Mouse (Mus musculus): Measurements from ENCODE around the gene Npdc1. TPM values are rescaled to one million over a fixed set of nuclear protein-coding genes. Genes with fewer than 3 reads are reported as not detected.

Gene Npdc1
- 94.7 TPM for polyA plus RNA-seq (2014; fragmentation: Illumina TruSeq; extraction: RNeasy Lipid Tissue Mini Kit (QIAGEN cat#74804); ENCODE audit: low read depth, low replicate concordance)

GRCm38 (mm10) chr2:25399051-25399450 is at the start of gene Npdc1:
Gene Npdc1 (plus strand): TSS chr2:25399351.

GRCm38 (mm10) chr2:25356208-25357079 is 42.7 kb upstream of the Npdc1 start, which contains the start of gene Dpp7:
Gene Dpp7 (minus strand): TSS chr2:25356359.

GRCm38 (mm10) chr2:25365091-25365761 is 33.9 kb upstream of the Npdc1 start, which contains the start of gene Uap1l1:
Gene Uap1l1 (minus strand): TSS chr2:25365682.

GRCm38 (mm10) chr2:25371764-25372643 is 27.1 kb upstream of the Npdc1 start, which contains the start of gene Sapcd2:
Gene Sapcd2 (plus strand): TSS chr2:25372321.

GRCm38 (mm10) chr2:25395721-25396596 is 3.2 kb upstream of the Npdc1 start, which contains the start of gene Entpd2:
Gene Entpd2 (plus strand): TSS chr2:25395874.

GRCm38 (mm10) chr2:25422587-25423410 is 23.6 kb downstream of the Npdc1 start, which contains the start of gene Fut7:
Gene Fut7 (plus strand): TSS chr2:25423267.

GRCm38 (mm10) chr2:25428442-25429236 is 29.5 kb downstream of the Npdc1 start, which contains the start of gene Abca2:
Gene Abca2 (plus strand): TSS chr2:25428703.

GRCm38 (mm10) chr2:25456205-25456953 is 57.2 kb downstream of the Npdc1 start, which contains the start of gene Clic3:
Gene Clic3 (plus strand): TSS chr2:25456838.

Other genes starting within 250 kb of the Npdc1 start
- 6.2 TPM for gene Nrarp, start 218.6 kb upstream of the Npdc1 start, polyA plus RNA-seq (2014; fragmentation: Illumina TruSeq; extraction: RNeasy Lipid Tissue Mini Kit (QIAGEN cat#74804); ENCODE audit: low read depth, low replicate concordance)
- 24.7 TPM for gene Tor4a, start 202.5 kb upstream of the Npdc1 start, polyA plus RNA-seq (2014; fragmentation: Illumina TruSeq; extraction: RNeasy Lipid Tissue Mini Kit (QIAGEN cat#74804); ENCODE audit: low read depth, low replicate concordance)
- 43.3 TPM for gene Nelfb, start 187.9 kb upstream of the Npdc1 start, polyA plus RNA-seq (2014; fragmentation: Illumina TruSeq; extraction: RNeasy Lipid Tissue Mini Kit (QIAGEN cat#74804); ENCODE audit: low read depth, low replicate concordance)
- gene Stpg3, start 184.7 kb upstream of the Npdc1 start, polyA plus RNA-seq (2014; fragmentation: Illumina TruSeq; extraction: RNeasy Lipid Tissue Mini Kit (QIAGEN cat#74804); ENCODE audit: low read depth, low replicate concordance) = 1.8 TPM
- gene Fam166a, start 180.6 kb upstream of the Npdc1 start, polyA plus RNA-seq (2014; fragmentation: Illumina TruSeq; extraction: RNeasy Lipid Tissue Mini Kit (QIAGEN cat#74804); ENCODE audit: low read depth, low replicate concordance) = 6.7 TPM
- 224 TPM for gene Tubb4b, start 174.6 kb upstream of the Npdc1 start, polyA plus RNA-seq (2014; fragmentation: Illumina TruSeq; extraction: RNeasy Lipid Tissue Mini Kit (QIAGEN cat#74804); ENCODE audit: low read depth, low replicate concordance)
- gene Slc34a3, start 165.0 kb upstream of the Npdc1 start, polyA plus RNA-seq (2014; fragmentation: Illumina TruSeq; extraction: RNeasy Lipid Tissue Mini Kit (QIAGEN cat#74804); ENCODE audit: low read depth, low replicate concordance) = not detected
- not detected for gene Rnf224, start 162.6 kb upstream of the Npdc1 start, polyA plus RNA-seq (2014; fragmentation: Illumina TruSeq; extraction: RNeasy Lipid Tissue Mini Kit (QIAGEN cat#74804); ENCODE audit: low read depth, low replicate concordance)
- 6.8 TPM for gene Rnf208, start 157.1 kb upstream of the Npdc1 start, polyA plus RNA-seq (2014; fragmentation: Illumina TruSeq; extraction: RNeasy Lipid Tissue Mini Kit (QIAGEN cat#74804); ENCODE audit: low read depth, low replicate concordance)
- 0.38 TPM for gene Cysrt1, start 156.9 kb upstream of the Npdc1 start, polyA plus RNA-seq (2014; fragmentation: Illumina TruSeq; extraction: RNeasy Lipid Tissue Mini Kit (QIAGEN cat#74804); ENCODE audit: low read depth, low replicate concordance)
- gene AL732309.1, start 152.5 kb upstream of the Npdc1 start, polyA plus RNA-seq (2014; fragmentation: Illumina TruSeq; extraction: RNeasy Lipid Tissue Mini Kit (QIAGEN cat#74804); ENCODE audit: low read depth, low replicate concordance) = 13.6 TPM
- gene Tmem203, start 143.9 kb upstream of the Npdc1 start, polyA plus RNA-seq (2014; fragmentation: Illumina TruSeq; extraction: RNeasy Lipid Tissue Mini Kit (QIAGEN cat#74804); ENCODE audit: low read depth, low replicate concordance) = 27.6 TPM
- 11.7 TPM for gene Tprn, start 136.7 kb upstream of the Npdc1 start, polyA plus RNA-seq (2014; fragmentation: Illumina TruSeq; extraction: RNeasy Lipid Tissue Mini Kit (QIAGEN cat#74804); ENCODE audit: low read depth, low replicate concordance)
- gene Ssna1, start 126.9 kb upstream of the Npdc1 start, polyA plus RNA-seq (2014; fragmentation: Illumina TruSeq; extraction: RNeasy Lipid Tissue Mini Kit (QIAGEN cat#74804); ENCODE audit: low read depth, low replicate concordance) = 57.4 TPM
- 70.9 TPM for gene Anapc2, start 126.9 kb upstream of the Npdc1 start, polyA plus RNA-seq (2014; fragmentation: Illumina TruSeq; extraction: RNeasy Lipid Tissue Mini Kit (QIAGEN cat#74804); ENCODE audit: low read depth, low replicate concordance)
- 2.1 TPM for gene Tmem210, start 111.2 kb upstream of the Npdc1 start, polyA plus RNA-seq (2014; fragmentation: Illumina TruSeq; extraction: RNeasy Lipid Tissue Mini Kit (QIAGEN cat#74804); ENCODE audit: low read depth, low replicate concordance)
- gene Lrrc26, start 109.4 kb upstream of the Npdc1 start, polyA plus RNA-seq (2014; fragmentation: Illumina TruSeq; extraction: RNeasy Lipid Tissue Mini Kit (QIAGEN cat#74804); ENCODE audit: low read depth, low replicate concordance) = 2.9 TPM
- not detected for gene Grin1, start 80.2 kb upstream of the Npdc1 start, polyA plus RNA-seq (2014; fragmentation: Illumina TruSeq; extraction: RNeasy Lipid Tissue Mini Kit (QIAGEN cat#74804); ENCODE audit: low read depth, low replicate concordance)
- gene Man1b1, start 67.0 kb upstream of the Npdc1 start, polyA plus RNA-seq (2014; fragmentation: Illumina TruSeq; extraction: RNeasy Lipid Tissue Mini Kit (QIAGEN cat#74804); ENCODE audit: low read depth, low replicate concordance) = 44.1 TPM
- 15.5 TPM for gene Dpp7, start 43.0 kb upstream of the Npdc1 start, polyA plus RNA-seq (2014; fragmentation: Illumina TruSeq; extraction: RNeasy Lipid Tissue Mini Kit (QIAGEN cat#74804); ENCODE audit: low read depth, low replicate concordance)
- gene Uap1l1, start 33.7 kb upstream of the Npdc1 start, polyA plus RNA-seq (2014; fragmentation: Illumina TruSeq; extraction: RNeasy Lipid Tissue Mini Kit (QIAGEN cat#74804); ENCODE audit: low read depth, low replicate concordance) = 26.4 TPM
- 1.5 TPM for gene Sapcd2, start 27.0 kb upstream of the Npdc1 start, polyA plus RNA-seq (2014; fragmentation: Illumina TruSeq; extraction: RNeasy Lipid Tissue Mini Kit (QIAGEN cat#74804); ENCODE audit: low read depth, low replicate concordance)
- gene Entpd2, start 3.5 kb upstream of the Npdc1 start, polyA plus RNA-seq (2014; fragmentation: Illumina TruSeq; extraction: RNeasy Lipid Tissue Mini Kit (QIAGEN cat#74804); ENCODE audit: low read depth, low replicate concordance) = 47.9 TPM
- gene Fut7, start 23.9 kb downstream of the Npdc1 start, polyA plus RNA-seq (2014; fragmentation: Illumina TruSeq; extraction: RNeasy Lipid Tissue Mini Kit (QIAGEN cat#74804); ENCODE audit: low read depth, low replicate concordance) = 0.61 TPM
- 204 TPM for gene Abca2, start 29.4 kb downstream of the Npdc1 start, polyA plus RNA-seq (2014; fragmentation: Illumina TruSeq; extraction: RNeasy Lipid Tissue Mini Kit (QIAGEN cat#74804); ENCODE audit: low read depth, low replicate concordance)
- 34.4 TPM for gene Clic3, start 57.5 kb downstream of the Npdc1 start, polyA plus RNA-seq (2014; fragmentation: Illumina TruSeq; extraction: RNeasy Lipid Tissue Mini Kit (QIAGEN cat#74804); ENCODE audit: low read depth, low replicate concordance)
- 79.8 TPM for gene Paxx, start 61.7 kb downstream of the Npdc1 start, polyA plus RNA-seq (2014; fragmentation: Illumina TruSeq; extraction: RNeasy Lipid Tissue Mini Kit (QIAGEN cat#74804); ENCODE audit: low read depth, low replicate concordance)
- gene Ptgds, start 70.7 kb downstream of the Npdc1 start, polyA plus RNA-seq (2014; fragmentation: Illumina TruSeq; extraction: RNeasy Lipid Tissue Mini Kit (QIAGEN cat#74804); ENCODE audit: low read depth, low replicate concordance) = 1,188 TPM
- gene Lcn12, start 94.6 kb downstream of the Npdc1 start, polyA plus RNA-seq (2014; fragmentation: Illumina TruSeq; extraction: RNeasy Lipid Tissue Mini Kit (QIAGEN cat#74804); ENCODE audit: low read depth, low replicate concordance) = 383 TPM
- gene Fbxw5, start 101.4 kb downstream of the Npdc1 start, polyA plus RNA-seq (2014; fragmentation: Illumina TruSeq; extraction: RNeasy Lipid Tissue Mini Kit (QIAGEN cat#74804); ENCODE audit: low read depth, low replicate concordance) = 74.6 TPM
- gene C8g, start 102.4 kb downstream of the Npdc1 start, polyA plus RNA-seq (2014; fragmentation: Illumina TruSeq; extraction: RNeasy Lipid Tissue Mini Kit (QIAGEN cat#74804); ENCODE audit: low read depth, low replicate concordance) = 7.2 TPM
- 15.6 TPM for gene Traf2, start 147.6 kb downstream of the Npdc1 start, polyA plus RNA-seq (2014; fragmentation: Illumina TruSeq; extraction: RNeasy Lipid Tissue Mini Kit (QIAGEN cat#74804); ENCODE audit: low read depth, low replicate concordance)
- 250 TPM for gene Edf1, start 158.5 kb downstream of the Npdc1 start, polyA plus RNA-seq (2014; fragmentation: Illumina TruSeq; extraction: RNeasy Lipid Tissue Mini Kit (QIAGEN cat#74804); ENCODE audit: low read depth, low replicate concordance)
- gene Mamdc4, start 175.5 kb downstream of the Npdc1 start, polyA plus RNA-seq (2014; fragmentation: Illumina TruSeq; extraction: RNeasy Lipid Tissue Mini Kit (QIAGEN cat#74804); ENCODE audit: low read depth, low replicate concordance) = 1.1 TPM
- 65.3 TPM for gene Phpt1, start 175.9 kb downstream of the Npdc1 start, polyA plus RNA-seq (2014; fragmentation: Illumina TruSeq; extraction: RNeasy Lipid Tissue Mini Kit (QIAGEN cat#74804); ENCODE audit: low read depth, low replicate concordance)
- 1.7 TPM for gene Ajm1, start 182.4 kb downstream of the Npdc1 start, polyA plus RNA-seq (2014; fragmentation: Illumina TruSeq; extraction: RNeasy Lipid Tissue Mini Kit (QIAGEN cat#74804); ENCODE audit: low read depth, low replicate concordance)
- gene Rabl6, start 209.2 kb downstream of the Npdc1 start, polyA plus RNA-seq (2014; fragmentation: Illumina TruSeq; extraction: RNeasy Lipid Tissue Mini Kit (QIAGEN cat#74804); ENCODE audit: low read depth, low replicate concordance) = 69.7 TPM
- 7.2 TPM for gene Ccdc183, start 218.3 kb downstream of the Npdc1 start, polyA plus RNA-seq (2014; fragmentation: Illumina TruSeq; extraction: RNeasy Lipid Tissue Mini Kit (QIAGEN cat#74804); ENCODE audit: low read depth, low replicate concordance)
- 48.8 TPM for gene Tmem141, start 222.7 kb downstream of the Npdc1 start, polyA plus RNA-seq (2014; fragmentation: Illumina TruSeq; extraction: RNeasy Lipid Tissue Mini Kit (QIAGEN cat#74804); ENCODE audit: low read depth, low replicate concordance)
- gene Fcna, start 228.7 kb downstream of the Npdc1 start, polyA plus RNA-seq (2014; fragmentation: Illumina TruSeq; extraction: RNeasy Lipid Tissue Mini Kit (QIAGEN cat#74804); ENCODE audit: low read depth, low replicate concordance) = 41.5 TPM